Mouse (Mus musculus): ENCODE data around the gene Gm47791.

The Gm47791 gene

DNA sequence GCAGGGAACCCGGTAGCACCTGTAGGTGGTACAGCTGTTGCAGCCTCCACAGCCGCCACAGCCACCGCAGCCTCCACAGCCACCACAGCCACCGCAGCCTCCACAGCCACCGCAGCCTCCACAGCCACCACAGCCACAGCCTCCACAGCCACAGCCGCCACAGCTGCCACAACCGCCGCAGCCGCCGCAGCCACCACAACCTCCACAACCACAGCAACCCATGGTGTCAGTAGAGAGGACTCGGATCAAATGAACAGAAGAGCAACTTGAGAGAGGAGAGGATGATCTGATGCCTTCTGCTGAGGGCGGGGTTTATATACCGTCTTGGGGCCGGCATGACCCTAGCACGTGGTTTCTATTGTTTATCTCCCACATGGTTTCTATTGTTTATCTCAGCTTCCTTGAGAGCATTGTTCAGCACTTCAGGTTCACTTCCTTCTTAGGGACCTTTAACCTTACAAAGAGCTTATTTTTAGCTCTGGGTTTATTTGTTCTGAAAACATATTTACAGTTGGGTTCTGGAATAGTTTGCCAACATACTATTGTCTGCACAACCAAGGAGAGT is at the start of gene Gm47791:
Gm47791 (minus strand) TSS at position 222 of the 565 bp plus-strand sequence.
- DNase-seq (ENCODE audit: low spot score): no peak

GRCm38 (mm10) chr1:82820626-82821186 is 49.7 kb upstream of the Gm47791 start:
- DNase-seq (ENCODE audit: low spot score): no peak

DNA sequence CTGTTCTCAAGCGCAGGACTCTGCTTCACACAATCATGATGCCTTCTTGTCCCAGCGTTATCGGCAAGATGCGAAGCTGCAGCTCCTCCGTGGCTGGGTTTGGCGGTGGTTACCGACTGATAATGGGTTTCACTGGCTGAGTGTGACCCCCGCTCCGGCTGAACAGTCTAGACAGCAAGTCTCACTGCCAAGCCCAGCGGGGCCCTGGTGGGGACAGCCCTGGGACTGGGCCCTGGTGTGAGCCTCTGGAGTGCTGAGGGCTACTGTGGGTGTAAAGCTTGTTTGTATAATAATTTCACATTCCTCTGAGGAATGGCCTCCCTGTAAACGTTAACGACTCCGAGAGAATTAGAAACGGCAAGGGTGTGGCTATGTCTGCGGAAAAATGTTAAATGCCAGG is 49.1 kb upstream of the Gm47791 start:
- no peak for DNase-seq (ENCODE audit: low spot score)

DNA sequence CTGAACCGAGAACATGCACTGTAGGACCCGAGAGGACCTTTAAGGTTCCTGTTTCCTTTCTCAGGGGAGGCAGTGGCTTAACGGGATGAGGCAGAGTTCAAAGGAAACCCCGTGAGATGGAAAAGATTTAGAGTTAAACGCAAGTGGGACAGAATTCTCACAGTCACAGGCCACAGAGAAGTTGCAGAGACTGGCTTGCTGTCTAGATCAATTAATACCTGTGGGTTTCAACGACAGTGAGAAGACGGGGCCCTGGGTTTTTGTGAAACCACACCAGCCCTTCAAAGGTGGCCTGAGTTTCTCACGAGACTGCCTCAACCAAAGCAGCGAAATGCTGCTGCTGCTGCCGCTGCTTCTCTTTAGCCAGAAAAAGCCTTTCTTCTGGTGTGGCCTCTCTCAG is 48.3 kb upstream of the Gm47791 start:
- no peak for DNase-seq (ENCODE audit: low spot score)

DNA sequence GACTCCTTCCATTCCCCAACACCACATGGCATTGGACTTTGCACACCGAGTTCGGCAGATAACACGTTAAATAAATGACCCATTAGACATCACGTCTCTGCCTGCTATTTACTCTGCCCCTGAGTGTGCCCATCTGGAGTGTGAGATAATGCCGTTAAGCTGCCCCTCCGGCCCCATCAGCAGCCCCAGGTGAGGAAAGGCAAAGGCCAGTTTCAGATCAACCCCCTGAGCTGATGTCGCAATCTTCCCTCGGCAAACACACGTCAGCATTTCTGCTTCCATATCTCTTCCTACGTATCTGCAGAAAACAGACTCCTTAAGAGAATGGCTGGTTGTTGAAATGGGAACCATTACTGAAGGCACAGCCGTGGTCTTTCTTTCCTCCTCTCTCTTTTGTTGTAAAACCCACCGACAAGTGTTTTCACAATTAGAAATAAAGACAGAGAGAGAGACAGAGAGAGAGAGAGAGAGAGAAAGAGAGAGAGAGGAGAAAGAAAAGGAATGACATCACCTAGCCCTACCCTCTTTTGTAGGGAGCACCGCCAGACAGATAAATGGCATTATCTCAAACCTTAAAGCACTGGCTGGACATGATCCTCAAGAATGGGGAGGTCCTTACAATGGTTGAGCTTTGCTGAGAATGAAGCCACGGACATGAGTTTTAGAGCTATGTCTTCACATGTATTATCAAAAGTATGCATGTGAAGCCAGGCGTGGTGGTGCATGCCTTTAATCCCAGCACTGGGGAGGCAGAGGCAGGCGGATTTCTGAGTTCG is 45.1 kb upstream of the Gm47791 start:
- no peak for DNase-seq (ENCODE audit: low spot score)

- no peak for DNase-seq (ENCODE audit: low spot score)
These were observed 40.7 kb upstream of the Gm47791 start for GRCm38 (mm10) chr1:82811766-82812165.

GRCm38 (mm10) chr1:82808564-82808963 is 37.5 kb upstream of the Gm47791 start:
- no peak for DNase-seq (ENCODE audit: low spot score)

DNA sequence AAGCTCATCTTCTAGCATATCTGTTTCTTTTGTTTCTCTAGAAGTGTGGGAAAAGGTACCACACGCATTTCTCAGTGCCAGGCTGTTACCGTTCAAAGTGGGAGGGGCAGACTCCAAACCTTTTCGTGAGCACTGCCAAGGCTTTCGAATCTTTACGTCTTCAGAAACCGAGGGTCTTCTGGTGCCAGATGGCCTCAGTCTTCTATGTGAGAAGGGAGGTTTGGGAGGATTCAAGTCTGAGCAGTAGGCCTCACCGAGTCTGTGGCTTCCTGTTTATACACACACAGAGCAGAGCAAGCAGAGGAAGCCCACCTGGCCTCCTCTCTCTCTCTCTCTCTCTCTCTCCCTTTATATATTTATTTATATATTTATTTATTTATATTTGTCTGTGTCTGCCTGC is 36.2 kb upstream of the Gm47791 start:
- DNase-seq (ENCODE audit: low spot score): no peak

DNA sequence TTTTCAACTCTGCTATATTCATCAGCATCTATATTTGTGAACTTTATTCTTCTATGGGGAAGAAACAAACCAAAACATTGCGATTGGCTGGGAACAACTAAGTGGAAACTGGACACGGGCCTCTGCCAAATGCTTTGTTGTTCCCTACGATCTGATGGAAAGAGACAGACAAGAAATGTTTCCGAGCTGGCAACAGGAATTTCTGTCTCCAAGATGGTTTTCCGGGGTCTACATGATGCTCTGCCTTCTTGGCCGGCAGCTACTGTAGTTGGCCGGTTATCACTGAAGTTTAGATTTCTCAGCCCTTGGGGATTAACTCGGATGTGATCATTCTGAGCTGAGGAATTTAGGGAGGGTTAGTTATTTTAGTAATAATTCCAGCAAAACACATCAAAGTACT is 35.3 kb upstream of the Gm47791 start:
- DNase-seq (ENCODE audit: low spot score): no peak

DNA sequence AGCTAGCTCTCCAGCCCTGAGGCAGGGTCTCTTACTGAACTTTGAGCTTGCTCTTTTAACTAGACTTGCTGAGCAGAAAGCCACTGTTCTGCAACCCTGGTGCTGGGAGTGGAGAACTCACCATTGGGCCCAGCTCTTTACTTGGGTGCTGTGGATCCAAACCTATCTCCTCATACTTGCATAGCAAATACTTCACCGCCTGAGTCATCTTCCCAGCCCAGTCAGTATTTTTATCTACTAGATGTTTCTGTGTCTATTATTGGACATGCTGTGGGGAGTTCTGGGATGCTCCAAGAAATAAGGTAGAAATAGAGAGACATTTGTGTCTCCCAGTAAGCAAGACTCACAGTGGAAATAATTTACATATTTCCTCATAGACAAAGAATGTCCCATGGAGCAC is 33.0 kb upstream of the Gm47791 start:
- no peak for DNase-seq (ENCODE audit: low spot score)

- no peak for DNase-seq (ENCODE audit: low spot score)
These were observed 32.6 kb upstream of the Gm47791 start for GRCm38 (mm10) chr1:82803608-82804007.

GRCm38 (mm10) chr1:82801105-82801783 is 30.2 kb upstream of the Gm47791 start:
- DNase-seq (ENCODE audit: low spot score): no peak

DNA sequence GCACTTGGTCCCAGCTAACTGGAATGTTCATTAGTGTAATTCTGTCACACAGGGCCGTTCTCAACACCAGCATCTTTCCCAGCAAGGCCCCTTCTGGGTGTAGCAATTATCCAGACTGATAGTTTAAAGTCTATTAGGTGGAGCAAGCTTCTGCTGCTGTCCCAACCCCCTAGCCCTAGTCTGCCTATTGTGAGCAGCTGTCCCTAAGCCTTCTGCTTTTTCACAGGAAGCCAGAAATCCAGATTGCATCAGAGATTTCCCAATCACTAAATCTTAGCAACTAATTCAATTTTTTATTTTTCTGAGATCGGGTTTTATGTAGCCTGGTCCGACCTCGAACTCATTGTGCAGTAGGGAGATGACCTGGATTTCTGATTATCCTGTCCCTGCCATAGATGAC is 27.9 kb upstream of the Gm47791 start:
- no peak for DNase-seq (ENCODE audit: low spot score)

DNA sequence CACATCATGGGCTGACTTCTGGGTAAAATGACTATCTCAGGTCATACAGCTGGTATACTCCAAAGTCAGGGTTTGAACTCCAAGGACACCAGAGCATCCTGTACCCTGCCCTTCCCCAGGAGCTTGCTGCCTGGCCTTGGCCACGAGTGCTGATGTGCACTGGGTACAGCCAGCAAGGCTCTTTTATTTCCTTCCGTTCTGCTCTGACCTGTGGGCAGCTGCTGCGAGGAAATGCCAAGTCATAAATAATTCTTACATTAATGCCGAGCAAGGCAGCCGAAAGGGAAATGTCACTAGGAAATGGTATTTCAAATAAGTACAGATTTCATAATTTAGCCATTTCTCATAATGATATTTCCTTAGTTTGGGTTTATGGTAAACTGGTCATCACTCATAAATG is 27.3 kb upstream of the Gm47791 start:
- DNase-seq (ENCODE audit: low spot score): no peak

DNA sequence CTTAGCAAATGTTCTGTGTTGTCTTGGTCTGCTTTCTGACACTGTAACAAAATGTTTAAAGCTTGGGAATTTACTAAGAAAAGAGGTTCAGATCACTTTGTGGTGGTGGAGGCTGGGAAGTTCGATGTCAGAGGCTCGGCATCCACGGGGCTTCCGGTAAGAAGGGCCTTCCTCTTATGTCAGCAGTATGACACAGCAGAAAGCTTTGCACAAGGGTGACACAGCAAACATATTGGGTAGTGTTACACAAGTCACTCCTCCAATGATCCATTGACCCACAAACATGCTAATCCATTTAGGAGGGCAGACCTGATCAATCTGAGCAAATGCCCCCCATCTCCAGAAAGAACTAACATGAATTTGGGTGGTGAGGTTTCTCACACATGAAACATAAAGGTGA is 26.0 kb upstream of the Gm47791 start:
- no peak for DNase-seq (ENCODE audit: low spot score)

GRCm38 (mm10) chr1:82795702-82796443 is 24.8 kb upstream of the Gm47791 start:
- no peak for DNase-seq (ENCODE audit: low spot score)

DNA sequence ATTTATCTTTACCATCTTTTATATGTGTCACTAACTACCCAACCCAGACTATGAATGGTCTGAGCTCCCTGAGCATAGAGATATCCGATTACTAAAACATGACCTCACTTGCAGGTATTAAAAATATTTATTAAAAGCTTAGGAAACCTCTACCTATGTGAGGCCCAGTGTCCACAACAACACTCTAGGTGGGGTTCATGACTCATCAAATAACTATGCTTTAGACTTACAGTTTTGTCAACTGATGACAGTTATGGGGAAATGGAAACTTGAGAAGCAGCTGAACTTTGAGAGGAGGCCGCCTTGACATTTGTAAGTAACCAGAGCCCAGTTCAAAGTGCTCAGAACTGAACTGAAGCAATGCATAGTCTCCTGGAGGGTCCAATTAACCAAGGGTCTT is 24.2 kb upstream of the Gm47791 start:
- DNase-seq (ENCODE audit: low spot score): no peak

- no peak for DNase-seq (ENCODE audit: low spot score)
These were observed 22.9 kb upstream of the Gm47791 start for GRCm38 (mm10) chr1:82793986-82794385.

- DNase-seq (ENCODE audit: low spot score): no peak
These were observed 22.1 kb upstream of the Gm47791 start for GRCm38 (mm10) chr1:82793110-82793509.

DNA sequence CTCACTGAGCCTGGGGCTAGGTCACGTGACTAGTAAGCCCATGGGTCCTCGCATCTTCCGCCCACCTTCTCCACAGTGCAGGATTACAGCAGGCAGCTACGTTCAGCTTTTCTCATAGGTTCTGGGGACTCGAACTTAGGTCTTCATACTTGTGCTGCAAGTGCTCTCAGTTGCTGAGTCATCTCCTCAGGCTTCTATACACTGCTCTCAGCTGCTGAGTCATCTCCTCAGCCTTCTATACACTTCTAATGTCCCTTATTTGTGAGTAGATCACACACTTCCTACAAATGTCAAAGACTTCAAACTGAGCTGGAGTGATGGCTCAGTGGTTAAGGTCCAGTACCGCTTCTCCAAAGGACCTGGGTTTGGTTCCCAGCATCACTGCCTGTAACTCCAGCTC is 21.2 kb upstream of the Gm47791 start:
- DNase-seq (ENCODE audit: low spot score): no peak

- no peak for DNase-seq (ENCODE audit: low spot score)
These were observed 20.1 kb upstream of the Gm47791 start for GRCm38 (mm10) chr1:82791105-82791504.

- no peak for DNase-seq (ENCODE audit: low spot score)
These were observed 17.0 kb upstream of the Gm47791 start for GRCm38 (mm10) chr1:82788070-82788469.
